Comparison of ENCODE assay signal across 20 mouse cellular contexts in the genomic region with DNA sequence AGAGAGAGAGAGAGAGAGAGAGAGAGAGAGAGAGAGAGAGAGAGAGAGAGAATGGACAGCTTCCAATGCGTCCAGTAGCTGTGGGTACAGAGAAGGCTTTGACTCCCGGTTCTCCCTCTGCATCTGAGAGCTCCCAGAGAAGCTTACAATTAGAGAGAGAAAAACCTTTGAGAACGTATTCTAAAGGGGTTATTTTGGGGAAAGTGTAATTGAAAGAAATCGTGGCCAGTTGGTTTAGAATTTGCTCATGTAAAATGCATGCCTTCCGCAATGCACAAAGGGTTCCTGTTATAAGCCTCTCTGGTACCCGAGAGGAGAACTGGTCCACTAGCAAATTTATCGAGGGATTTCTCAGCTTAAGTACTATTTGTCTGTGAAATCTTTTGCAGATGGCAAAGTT.
A peak's percentile ranks its signal among the peaks of the same experiment; 100 is the strongest.
DNase-seq lines count a peak whose midpoint lies in the region; ATAC-seq lines count a peak whose summit lies in the region.
"Had no signal": no experiment of that assay in that cellular context is flagged by ENCODE, and none has a peak within 500 bp of the region (broad histone marks: within the 10 kb centered on the region; RNA-seq: fewer than 3 reads in every experiment).

No protein-coding gene starts in this region.

- H3K9me3 ChIP-seq in neural tube, embryonic 15.5 days (replicated peaks), result no peaks in the 10 kb centered on the region
- H3K9me3 ChIP-seq: embryonic facial prominence, embryonic 12.5 days; kidney, embryonic 15.5 days had no signal

- H3K36me3 ChIP-seq in neural tube, embryonic 15.5 days, result no peaks in the 10 kb centered on the region
- H3K36me3 ChIP-seq: embryonic facial prominence, embryonic 12.5 days; heart, embryonic 12.5 days; kidney, embryonic 15.5 days; limb, embryonic 12.5 days had no signal

- H3K27me3 ChIP-seq in neural tube, embryonic 15.5 days (replicated peaks), result no peaks in the 10 kb centered on the region
- H3K27me3 ChIP-seq: embryonic facial prominence, embryonic 12.5 days; kidney, embryonic 15.5 days; limb, embryonic 12.5 days; megakaryocyte, embryonic 14.5 days had no signal

- no peak overlapping the region for H3K27ac ChIP-seq in neural tube, embryonic 15.5 days (replicated peaks)
- H3K27ac ChIP-seq: embryonic facial prominence, embryonic 12.5 days; kidney, embryonic 15.5 days; limb, embryonic 12.5 days; liver, embryonic 14.5 days had no signal

- no peak overlapping the region for H3K9ac ChIP-seq in neural tube, embryonic 15.5 days (replicated peaks)
- H3K9ac ChIP-seq: embryonic facial prominence, embryonic 12.5 days; heart, embryonic 12.5 days; kidney, embryonic 15.5 days; limb, embryonic 12.5 days; liver, embryonic 14.5 days had no signal

- no peak overlapping the region for H3K4me2 ChIP-seq in neural tube, embryonic 15.5 days
- H3K4me2 ChIP-seq: embryonic facial prominence, embryonic 12.5 days; heart, embryonic 12.5 days; kidney, embryonic 15.5 days; limb, embryonic 12.5 days had no signal

- peak; percentile 30 for DNase-seq in embryo, embryonic 11 days
- no peak for DNase-seq in embryo, embryonic 10 days (ENCODE audit: low spot score)
- peak; percentile 13 for DNase-seq in layer of hippocampus, adult 11-12 months (ENCODE audit: low spot score)
- DNase-seq in layer of hippocampus, postnatal 36 days, result no peak
- peak; percentile 13 for DNase-seq in neural tube, embryonic 10.5 days (ENCODE audit: extremely low spot score, low spot score)
- no peak for DNase-seq in natural killer cell, adult 2 months (ENCODE audit: low spot score in 2 of 2)
- DNase-seq in gastrocnemius, adult 8-10 months (ENCODE audit: low spot score in 2 of 2), result no peak
- DNase-seq: adrenal gland, postnatal 10 days; cerebellum, adult 9-11 months; gastrocnemius, postnatal 36 days; heart, postnatal 36 days; lung, postnatal 10 days had no signal

- WGBS in neural tube, embryonic 15.5 days, result 45% methylated on average over 7 of the region's 7 CpGs

- no peak overlapping the region for H3K4me3 ChIP-seq in neural tube, embryonic 15.5 days (replicated peaks)
- H3K4me3 ChIP-seq: embryonic facial prominence, embryonic 12.5 days; heart, embryonic 12.5 days; kidney, embryonic 15.5 days; limb, embryonic 12.5 days; megakaryocyte, embryonic 14.5 days; myocyte had no signal

- 0 out of 2 replicates have a peak, but pooled peaks cover 3% of the 10 kb centered on the region for H3K4me1 ChIP-seq in neural tube, embryonic 15.5 days
- H3K4me1 ChIP-seq: heart, embryonic 12.5 days; kidney, embryonic 15.5 days; megakaryocyte, embryonic 14.5 days had no signal

- no peak for ATAC-seq in neural tube, embryonic 15.5 days (ENCODE audit: low FRiP score)

Comparison
In these comparisons a context has a peak if more than half of its experiments do, and no peak if none do; other contexts are left out.
1. DNase-seq: peak in embryo, embryonic 11 days (single experiment), layer of hippocampus, adult 11-12 months (single experiment) and neural tube, embryonic 10.5 days (single experiment); none in embryo, embryonic 10 days (single experiment), layer of hippocampus, postnatal 36 days (0 of 2), natural killer cell, adult 2 months (0 of 2) and gastrocnemius, adult 8-10 months (0 of 2).